Mouse (Mus musculus) right cerebral cortex, adult 2 months (tissue): ENCODE measurements around the gene Rcbtb2.

Experiments used
- DNase-seq, 2 experiments: peaks; one replicate each; pipeline ENCODE4 v3.0.0; 2021 to 2022; ENCODE audit warnings: low spot score in 2 of 2

Rcbtb2 gene

GRCm38 (mm10) chr14:73204016-73204415 is 81.2 kb downstream of the Rcbtb2 start:
- no peak for DNase-seq

DNA sequence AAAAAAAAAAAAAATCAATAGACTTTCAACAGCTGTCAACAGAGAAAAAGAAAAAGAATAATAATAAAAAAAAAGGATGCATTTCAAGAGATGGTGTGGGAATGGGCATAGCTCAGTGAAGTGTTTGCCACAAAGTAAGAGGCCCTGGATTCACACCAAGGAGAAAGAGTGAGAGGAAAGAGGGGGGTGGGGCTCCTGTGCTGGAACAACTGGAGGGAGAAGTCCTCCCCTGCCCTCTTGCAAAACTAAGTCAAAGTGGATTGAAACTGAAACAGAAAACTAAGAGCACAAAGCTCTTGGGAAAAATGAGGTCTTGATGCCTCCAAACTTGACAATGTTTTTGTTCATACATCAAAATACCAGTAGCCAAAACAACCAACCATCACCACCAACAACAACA is 86.4 kb downstream of the Rcbtb2 start:
- DNase-seq = no peak

DNA sequence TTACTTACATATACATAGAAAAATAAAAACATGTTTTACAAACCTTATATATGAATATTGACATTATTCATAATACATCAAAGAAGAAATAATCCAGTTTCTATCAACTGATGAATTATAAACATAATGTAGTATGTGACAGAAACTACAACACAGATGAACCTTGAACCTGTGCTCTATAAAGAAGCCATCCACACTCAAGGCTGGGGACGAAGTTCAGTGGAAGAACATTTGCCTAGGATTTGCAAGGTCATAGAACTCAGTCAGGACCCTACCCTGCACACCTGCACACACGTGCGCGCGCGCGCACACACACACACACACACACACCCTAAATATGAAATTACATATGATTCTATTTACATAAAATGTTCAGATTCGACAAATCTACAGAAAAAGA is 87.4 kb downstream of the Rcbtb2 start:
- no peak for DNase-seq

GRCm38 (mm10) chr14:73211477-73211876 is 88.6 kb downstream of the Rcbtb2 start:
- DNase-seq = no peak

DNA sequence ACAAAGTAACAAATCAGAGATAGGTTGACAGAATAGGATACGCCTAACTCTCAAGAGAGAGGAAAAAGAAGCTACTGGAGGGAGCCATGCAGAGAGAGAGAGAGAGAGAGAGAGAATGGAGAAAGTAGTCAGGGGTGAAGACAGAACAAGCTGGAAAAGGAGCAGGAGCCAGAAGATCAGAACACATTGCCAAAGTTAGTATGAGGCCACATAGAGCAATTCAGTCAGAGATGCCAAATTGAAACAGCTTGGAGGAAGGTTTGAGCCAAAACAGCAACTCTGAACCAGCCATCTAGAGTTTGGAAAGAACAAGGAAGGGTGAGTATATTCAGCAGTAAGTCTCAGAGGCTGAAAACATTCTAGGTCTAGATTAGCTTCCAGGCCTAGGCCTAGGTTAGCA is 94.2 kb downstream of the Rcbtb2 start:
- no peak for DNase-seq

DNA sequence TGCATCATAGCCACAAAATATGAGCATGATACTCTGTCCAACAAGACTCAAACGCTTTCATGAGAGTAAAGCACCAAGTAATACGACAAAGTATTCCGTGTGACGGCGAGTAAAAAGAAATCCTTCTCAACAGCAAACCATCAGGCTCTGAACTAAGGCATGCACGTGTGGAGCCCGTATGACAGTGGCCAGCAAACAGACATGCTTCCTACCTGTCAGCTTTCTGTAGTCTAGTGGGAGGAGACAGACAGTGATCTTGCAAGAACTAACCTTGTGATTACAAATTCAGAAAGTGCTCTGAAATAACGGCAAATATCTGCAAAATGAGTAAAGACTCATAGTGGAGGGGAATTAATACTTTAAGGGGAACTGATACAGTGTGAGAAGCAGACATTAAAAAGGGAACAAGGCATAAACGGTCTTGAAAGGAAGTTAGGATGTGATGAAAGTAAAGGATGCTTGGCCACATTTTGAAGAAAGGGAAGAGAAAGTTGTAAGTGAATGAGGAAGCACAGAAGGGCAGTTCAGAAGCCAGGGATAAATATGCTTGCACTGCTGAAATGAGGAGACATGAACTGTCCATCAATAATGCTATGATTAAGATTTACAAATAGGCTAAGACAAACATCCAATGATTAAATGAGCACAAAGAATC is 99.6 kb downstream of the Rcbtb2 start:
- DNase-seq = no peak

GRCm38 (mm10) chr14:73226346-73226745 is 103.5 kb downstream of the Rcbtb2 start:
- DNase-seq = no peak

- no peak for DNase-seq
Measured at GRCm38 (mm10) chr14:73226849-73227248, 104.0 kb downstream of the Rcbtb2 start.

- no peak for DNase-seq
Measured at GRCm38 (mm10) chr14:73231286-73231982, 108.6 kb downstream of the Rcbtb2 start.

- DNase-seq = no peak
Measured at GRCm38 (mm10) chr14:73234468-73235031, 111.7 kb downstream of the Rcbtb2 start.

DNA sequence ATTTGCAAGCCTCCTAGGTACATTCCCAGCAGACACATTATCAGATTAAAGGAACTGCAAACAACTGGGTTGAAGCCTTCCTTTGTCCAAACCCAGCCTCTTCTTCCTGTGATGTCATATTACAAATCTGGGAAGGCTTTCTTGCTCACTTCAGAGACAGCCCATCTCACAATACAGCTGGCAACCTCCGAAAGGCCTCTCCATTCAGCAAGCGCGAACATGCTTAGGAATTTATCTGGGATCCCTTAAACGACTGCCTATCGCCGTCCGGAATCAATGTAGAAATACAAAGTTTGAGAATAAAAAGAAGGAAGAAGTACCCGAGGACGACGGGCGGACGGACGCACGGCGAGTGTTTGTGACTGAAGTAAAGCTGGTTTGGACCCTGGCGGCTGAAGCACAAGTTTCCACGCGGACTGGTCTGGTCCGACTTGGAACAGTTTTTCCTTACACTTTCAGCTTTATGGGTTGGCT is 115.0 kb downstream of the Rcbtb2 start, which contains the start of gene Lpar6:
Gene Lpar6, plus strand, starts transcription at position 48 of the 474 bp plus-strand sequence.
- DNase-seq = peak in 1 of 2 experiments; percentile 37

DNA sequence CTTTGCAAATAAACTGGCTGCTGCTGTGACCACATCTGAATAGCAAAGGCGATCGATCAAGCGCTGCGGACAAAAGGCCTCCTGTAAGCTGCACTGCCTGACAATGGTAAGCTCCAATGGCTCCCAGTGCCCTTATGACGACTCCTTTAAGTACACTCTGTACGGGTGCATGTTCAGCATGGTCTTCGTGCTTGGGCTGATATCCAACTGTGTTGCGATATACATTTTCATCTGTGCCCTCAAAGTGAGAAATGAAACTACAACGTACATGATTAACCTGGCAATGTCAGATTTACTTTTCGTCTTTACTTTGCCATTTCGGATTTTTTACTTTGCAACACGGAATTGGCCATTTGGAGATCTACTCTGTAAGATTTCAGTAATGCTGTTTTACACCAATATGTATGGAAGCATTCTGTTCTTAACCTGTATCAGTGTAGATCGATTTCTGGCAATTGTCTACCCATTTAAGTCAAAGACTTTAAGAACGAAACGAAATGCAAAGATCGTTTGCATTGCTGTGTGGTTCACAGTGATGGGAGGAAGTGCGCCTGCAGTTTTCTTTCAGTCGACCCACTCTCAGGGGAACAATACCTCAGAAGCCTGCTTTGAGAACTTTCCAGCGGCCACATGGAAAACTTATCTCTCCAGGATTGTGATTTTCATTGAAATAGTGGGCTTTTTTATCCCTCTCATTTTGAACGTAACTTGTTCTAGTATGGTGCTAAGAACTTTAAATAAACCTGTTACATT is 115.8 kb downstream of the Rcbtb2 start:
- peak in 1 of 2 experiments; percentile 21 for DNase-seq

GRCm38 (mm10) chr14:73239291-73239690 is 116.5 kb downstream of the Rcbtb2 start:
- DNase-seq = no peak

DNA sequence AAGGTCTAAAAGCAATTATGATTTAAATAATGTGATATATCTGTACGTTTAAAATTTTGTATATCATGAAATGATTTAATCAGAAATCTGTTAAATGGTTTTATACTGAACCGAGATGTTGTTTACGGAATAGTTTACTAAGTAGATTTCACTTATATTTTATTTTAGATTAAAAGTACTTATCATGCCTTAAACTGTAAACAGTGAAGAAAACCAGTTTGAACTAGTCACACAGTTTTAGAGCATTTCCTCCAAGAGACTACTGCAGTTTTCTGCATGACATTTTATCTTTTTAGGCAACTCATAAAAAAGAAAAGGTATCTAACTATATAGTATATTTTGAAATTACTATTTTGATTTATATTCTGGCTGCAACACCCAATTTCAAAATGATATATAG is 117.0 kb downstream of the Rcbtb2 start:
- no peak for DNase-seq

DNA sequence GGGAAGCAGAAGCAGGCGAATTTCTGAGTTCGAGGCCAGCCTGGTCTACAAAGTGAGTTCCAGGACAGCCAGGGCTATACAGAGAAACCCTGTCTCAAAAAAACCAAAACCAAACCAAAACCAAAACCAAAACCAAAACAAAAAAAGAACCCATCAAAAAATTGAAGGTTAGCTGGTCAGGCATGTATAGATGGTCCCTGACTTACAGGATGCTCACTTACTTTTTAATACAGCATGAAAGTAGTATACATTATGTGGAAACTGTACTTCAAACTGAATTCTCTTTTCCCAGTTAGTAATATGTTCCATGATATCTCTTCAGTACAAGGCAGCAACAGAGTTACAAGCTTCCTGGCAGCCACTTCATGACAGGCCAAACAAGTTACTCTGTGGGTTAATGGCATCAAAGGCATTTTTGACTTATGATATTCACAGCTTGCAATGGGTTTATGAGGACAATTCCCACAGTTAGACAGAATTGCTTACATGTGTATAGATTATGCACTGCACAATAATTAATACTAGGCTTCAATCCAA is 121.3 kb downstream of the Rcbtb2 start:
- no peak for DNase-seq

- DNase-seq = no peak
Measured at GRCm38 (mm10) chr14:73250056-73250455, 127.2 kb downstream of the Rcbtb2 start.

DNA sequence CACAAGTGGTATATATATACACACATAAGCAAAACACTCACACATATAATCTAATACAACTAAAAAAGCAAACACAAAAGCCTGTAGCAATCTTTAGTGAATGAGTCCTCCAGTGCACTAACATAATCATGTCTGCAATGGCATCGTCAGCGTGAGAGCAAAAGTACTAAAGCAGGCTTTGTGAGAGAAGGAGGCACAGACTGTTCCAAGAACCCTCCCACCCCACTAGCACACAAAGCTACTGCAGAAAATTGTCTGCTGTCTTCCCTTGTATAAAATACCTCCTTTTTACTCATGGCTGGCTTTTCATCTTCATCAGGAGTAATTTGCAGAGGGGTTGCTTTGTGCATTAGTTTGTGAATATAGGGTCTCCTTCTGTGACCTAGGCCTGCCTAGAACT is 129.4 kb downstream of the Rcbtb2 start:
- no peak for DNase-seq

DNA sequence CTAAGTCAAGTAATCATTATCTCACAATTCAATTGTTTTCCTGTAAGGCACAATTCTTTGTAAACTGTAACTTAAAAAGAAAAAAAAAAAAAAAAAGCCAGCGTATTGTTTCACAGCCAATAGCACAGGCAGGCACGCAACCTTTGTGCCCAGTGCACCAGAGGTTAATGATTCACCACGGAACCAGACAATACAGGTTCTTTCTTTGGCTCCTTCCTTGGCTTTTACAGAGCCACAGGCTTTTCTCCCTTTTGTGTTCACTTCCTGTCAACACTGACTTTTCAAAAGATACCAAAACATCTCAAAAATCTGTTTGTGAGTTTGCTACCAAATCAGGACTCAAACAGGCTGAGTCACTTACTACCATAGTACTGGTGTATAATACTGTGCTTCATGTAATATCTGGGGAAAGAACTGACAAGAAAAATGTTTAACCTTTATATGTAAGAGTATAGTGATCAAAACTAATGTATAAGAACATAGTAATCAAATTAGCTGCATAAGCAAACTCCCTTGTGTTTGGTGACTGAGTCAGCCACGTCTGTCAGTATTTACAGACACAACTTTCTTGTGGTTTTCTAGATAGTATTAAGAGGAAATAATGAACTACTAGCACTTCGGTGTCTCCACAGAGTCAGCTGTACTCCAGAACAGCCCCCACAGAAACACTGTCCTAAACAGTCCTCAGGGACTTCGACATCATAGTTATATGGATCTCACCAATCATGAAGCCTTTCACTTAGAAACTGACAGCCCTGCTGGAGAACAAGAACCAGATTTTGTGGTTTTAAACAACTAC is 130.8 kb downstream of the Rcbtb2 start:
- DNase-seq = no peak

DNA sequence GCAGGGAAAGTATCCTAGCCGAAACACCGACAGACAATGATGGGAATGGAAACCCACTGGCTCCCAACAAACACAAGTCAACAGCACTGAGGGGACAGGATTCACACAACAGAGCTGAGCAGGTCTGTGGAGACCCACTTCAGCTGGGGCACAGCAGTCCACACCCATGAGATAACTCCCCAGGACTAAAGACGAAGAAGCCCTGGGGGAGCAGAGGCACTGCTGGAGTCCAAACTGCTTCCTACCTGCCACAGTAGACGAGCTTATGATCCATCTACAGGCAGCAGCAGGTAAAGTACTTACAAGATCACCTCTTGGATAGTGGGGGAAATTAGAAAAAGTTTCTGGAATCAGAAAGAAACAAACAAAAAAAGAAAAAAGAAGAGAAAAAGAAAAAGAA is 131.6 kb downstream of the Rcbtb2 start:
- DNase-seq = no peak

DNA sequence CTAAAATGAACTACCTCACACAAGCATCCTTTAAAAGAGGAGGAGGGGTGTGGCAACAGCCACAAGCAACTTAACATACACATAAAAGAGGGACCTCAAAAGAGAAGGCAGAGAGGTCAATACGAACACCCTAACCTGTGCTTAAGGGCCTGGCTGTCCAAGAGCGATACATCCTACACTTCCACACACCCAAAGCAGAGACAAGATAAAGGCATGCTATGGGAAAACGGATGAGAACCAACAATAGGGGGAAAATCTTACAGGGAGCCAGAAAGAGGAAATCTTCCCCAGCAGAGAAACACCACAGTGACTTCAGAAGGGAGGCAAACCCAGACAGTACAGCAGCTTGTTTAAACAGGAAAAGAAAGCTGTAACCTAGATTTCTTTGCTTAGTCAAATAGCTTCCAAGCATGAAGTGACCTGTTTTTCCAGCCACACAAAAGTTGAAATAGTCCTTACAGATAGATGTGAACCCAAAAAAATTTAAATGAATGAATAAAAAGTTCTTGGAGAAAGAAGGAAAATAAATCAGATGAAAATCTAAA is 132.7 kb downstream of the Rcbtb2 start:
- DNase-seq = no peak

DNA sequence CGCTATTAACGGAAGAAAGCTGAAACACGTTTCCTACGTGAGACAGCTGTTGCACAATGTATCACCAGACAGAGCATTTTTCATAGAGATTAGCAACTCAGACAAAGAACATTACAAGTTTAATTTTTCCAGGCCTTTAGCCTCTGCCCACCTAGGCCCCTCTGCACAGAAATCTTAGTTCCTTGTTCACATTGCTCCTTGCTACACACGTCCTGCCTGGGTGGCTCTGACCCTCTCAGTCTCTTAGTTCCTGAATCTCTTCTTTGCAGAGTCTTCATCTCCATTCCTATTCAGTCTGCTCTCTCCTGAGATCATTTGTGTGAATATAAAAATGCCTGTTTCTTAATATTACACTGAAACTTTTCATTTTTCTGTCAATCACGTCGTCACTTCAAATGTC is 134.5 kb downstream of the Rcbtb2 start:
- DNase-seq = no peak
